Mouse (Mus musculus) MEL (cell line): ENCODE results near the gene Gstp3.

Experiments used
- EP300 ChIP-seq, 2 experiments: IDR thresholded peaks; 2 replicates each; pipeline ENCODE4 v1.6.1; 2011; ENCODE audit warnings: improper control_type of control experiment in 2 of 2, low read length in 2 of 2, low read depth in 1 of 2, mild to moderate bottlenecking in 1 of 2
- MXI1 ChIP-seq: IDR thresholded peaks from 2 replicates; pipeline ENCODE4 v1.6.1; 2011; ENCODE audit warnings: mild to moderate bottlenecking, low read depth, low read length, improper control_type of control experiment
- MYB ChIP-seq: IDR thresholded peaks from 2 replicates; pipeline ENCODE4 v1.6.1; 2011; ENCODE audit warnings: mild to moderate bottlenecking, low read depth, low read length, improper control_type of control experiment
- POLR2A ChIP-seq, 2 experiments: IDR thresholded peaks; 2 replicates each; pipeline ENCODE4 v1.6.1; 2011 to 2012; ENCODE audit warnings: low read length in 2 of 2, mild to moderate bottlenecking in 2 of 2, control low read depth in 1 of 2, improper control_type of control experiment in 1 of 2, low read depth in 1 of 2, moderate library complexity in 1 of 2; ENCODE audit not compliant: control insufficient read depth in 1 of 2, insufficient read depth in 1 of 2, poor library complexity in 1 of 2
- RCOR1 ChIP-seq: IDR thresholded peaks from 2 replicates; pipeline ENCODE4 v1.6.1; 2012; ENCODE audit warnings: low read depth, mild to moderate bottlenecking, inconsistent platforms, low read length, improper control_type of control experiment
- TCF12 ChIP-seq: IDR thresholded peaks from 2 replicates; pipeline ENCODE4 v1.6.1; 2014; ENCODE audit warnings: low read depth, mild to moderate bottlenecking, inconsistent platforms, low read length, improper control_type of control experiment, moderate library complexity

- TF ChIP-seq MXI1 (no peak), RCOR1 (no peak), TCF12 (no peak), MYB (no peak), EP300 (IDR thresholded peaks at IDR 0.05; ENCODE audit: low read depth in 1 of 2, low read length in 2 of 2) (no peak), POLR2A (IDR thresholded peaks at IDR 0.05; ENCODE audit: control insufficient read depth in 1 of 2, insufficient read depth in 1 of 2, low read depth in 1 of 2, low read length in 2 of 2, poor library complexity in 1 of 2) (no peak)
Measured at GRCm38 (mm10) chr19:4058581-4058980, 788 bp downstream of the Gstp3 start.
